Mouse (Mus musculus) frontal cortex, postnatal 14 days (tissue): Measurements from ENCODE around the gene Pik3cd.

ENCODE experiments used
- DNase-seq, 2 experiments: peaks; one replicate each; pipeline ENCODE4 v3.0.0; 2022; ENCODE audit warnings: low spot score in 2 of 2

The Pik3cd gene

DNA sequence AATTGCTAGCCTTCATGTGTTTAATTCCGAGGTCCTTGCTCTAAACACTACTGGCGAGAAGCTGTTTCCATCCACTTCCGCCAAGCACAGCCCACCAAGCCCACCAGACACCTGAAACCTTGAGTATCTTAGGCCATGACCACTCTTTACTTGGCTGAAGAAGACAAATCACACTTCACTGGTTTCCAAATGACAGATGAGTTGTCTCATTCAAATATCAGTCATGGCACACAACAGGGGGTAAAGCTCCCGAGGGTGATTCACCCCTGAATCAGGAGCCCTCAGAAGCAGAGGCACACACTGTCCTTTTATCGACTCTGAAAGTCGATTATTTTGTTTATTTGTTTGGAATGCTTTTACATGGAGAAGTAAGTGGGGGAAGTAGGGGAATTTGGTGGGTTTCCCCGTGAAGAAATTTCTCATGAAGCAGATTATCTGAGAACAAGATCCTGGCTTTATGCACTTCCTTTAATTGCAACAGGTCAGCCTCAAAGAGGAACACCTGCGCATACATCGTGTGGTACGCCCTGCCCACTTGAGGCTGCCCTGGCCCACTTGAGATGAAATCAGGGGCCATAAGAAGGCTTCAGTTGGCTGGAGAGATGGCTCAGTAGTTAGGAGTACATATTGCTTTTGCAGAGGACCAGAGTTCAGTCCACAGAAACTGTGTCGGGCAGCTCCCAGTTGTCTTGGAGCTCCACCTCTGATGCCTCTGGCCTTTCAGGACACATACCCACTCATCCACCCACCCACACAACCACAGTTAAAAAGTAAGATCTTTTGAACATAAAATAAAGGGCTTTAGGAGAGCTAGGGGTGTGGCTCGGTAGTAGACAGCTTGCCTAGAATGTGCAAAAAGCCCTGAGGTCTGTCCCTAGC, 12.3 kb downstream of the Pik3cd start:
- no peak for DNase-seq

GRCm38 (mm10) chr4:149688861-149689260, 13.5 kb downstream of the Pik3cd start:
- DNase-seq, result no peak

- no peak for DNase-seq
Measured at GRCm38 (mm10) chr4:149684841-149685623, 17.3 kb downstream of the Pik3cd start.

- DNase-seq, result no peak
Measured at GRCm38 (mm10) chr4:149683875-149684274, 18.5 kb downstream of the Pik3cd start.

GRCm38 (mm10) chr4:149679056-149679770, 23.2 kb downstream of the Pik3cd start:
- DNase-seq, result no peak

DNA sequence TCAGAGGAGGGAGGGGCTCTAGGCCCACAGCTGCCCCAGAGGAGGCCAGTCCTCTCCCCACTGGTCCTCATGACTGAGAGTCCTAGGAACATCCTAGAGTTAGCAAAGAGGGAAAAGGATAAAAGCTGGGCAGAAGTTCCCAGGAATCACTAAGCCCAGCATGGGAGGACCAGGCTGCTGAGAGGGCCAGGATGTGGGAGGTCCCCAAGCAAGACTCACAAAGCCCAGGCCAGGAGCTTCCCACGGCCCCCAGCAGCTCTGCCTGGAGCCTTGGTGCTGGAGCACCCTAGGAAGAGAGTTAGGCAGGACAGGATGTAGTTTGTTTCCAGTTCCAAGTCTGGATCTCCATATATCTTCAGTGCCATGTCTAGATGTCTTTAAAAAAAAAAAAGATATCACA, 24.4 kb downstream of the Pik3cd start:
- DNase-seq, result no peak

GRCm38 (mm10) chr4:149675378-149676261, 26.8 kb downstream of the Pik3cd start:
- peak in 1 of 2 experiments; percentile 61 for DNase-seq

DNA sequence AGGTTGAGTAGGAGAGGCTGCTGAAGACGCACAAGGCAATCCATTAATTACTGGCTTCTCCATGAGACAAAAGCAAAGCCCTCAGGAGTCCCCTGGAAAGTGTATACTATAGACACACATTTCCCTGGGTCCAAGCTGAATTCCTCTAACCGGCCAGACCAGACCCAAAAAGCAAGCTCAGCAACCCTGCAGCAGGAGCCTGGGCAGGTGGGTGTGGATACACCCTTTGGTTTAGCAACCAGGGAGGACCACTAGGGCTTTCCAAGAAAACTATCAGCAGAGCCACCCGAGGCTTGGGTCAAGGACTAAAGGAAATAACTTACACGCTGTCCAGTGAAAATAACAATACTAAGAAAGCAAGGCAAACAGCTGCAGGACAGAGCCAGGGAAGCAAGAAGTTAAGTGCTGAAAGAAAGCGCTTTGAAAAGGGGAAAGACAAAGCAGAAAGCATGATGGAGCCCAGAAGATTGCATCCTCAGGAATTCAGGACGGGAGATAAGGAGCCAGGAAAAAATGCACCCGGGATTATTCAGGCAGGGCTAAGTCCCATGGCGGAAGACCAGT, 27.5 kb downstream of the Pik3cd start:
- no peak for DNase-seq

- DNase-seq, result no peak
Measured at GRCm38 (mm10) chr4:149672747-149673146, 29.6 kb downstream of the Pik3cd start.

DNA sequence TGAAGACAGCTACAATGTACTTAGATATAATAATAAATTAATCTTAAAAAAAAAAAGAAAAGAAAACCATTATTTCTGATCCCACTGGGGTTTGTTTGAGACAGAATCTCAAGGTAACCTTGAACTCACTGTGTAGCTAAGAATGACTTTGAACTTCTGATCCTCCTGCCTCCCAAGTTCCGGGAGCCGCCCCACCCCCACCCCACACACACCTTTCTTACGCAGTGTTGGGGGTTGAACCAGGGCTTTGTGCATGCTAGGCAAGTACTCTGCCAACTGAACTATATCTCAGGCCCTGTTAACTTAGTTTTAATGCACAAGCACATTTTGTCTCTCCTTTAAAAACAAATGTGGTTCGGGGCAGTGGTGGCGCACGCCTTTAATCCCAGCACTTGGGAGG, 31.2 kb downstream of the Pik3cd start:
- no peak for DNase-seq

- DNase-seq, result no peak
Measured at GRCm38 (mm10) chr4:149665692-149666090, 36.7 kb downstream of the Pik3cd start.

GRCm38 (mm10) chr4:149665016-149665691, 37.2 kb downstream of the Pik3cd start:
- no peak for DNase-seq

DNA sequence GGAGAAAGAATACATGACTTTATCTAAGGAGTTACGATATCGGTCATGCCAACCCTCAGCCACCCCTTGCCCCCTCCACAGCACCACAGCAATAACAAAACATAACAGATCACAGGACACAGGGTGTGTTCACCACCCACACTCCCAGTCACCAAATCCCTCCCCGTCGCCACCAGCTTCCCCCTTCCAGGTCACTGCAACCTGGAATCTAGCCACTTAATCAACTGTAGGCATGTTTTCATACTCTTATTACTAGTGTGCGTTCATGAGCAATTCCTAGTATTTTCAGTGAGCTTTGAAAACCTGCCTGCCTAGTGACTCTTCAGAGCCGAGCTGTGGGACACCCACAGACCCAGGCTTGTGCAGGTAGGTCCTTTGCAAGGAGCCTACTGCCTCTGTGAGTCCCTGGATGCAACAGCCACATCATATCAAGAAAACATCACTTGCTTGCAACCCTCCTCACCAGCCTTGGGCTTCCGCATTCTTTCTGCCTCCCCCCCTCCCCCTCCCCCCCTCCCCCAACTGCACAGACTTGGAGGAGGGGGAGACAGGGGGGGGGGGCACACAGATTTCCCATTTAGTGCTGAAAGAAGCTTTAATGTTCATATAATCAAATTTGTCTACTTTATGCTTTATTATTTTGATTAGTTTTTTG, 38.4 kb downstream of the Pik3cd start:
- DNase-seq, result no peak

DNA sequence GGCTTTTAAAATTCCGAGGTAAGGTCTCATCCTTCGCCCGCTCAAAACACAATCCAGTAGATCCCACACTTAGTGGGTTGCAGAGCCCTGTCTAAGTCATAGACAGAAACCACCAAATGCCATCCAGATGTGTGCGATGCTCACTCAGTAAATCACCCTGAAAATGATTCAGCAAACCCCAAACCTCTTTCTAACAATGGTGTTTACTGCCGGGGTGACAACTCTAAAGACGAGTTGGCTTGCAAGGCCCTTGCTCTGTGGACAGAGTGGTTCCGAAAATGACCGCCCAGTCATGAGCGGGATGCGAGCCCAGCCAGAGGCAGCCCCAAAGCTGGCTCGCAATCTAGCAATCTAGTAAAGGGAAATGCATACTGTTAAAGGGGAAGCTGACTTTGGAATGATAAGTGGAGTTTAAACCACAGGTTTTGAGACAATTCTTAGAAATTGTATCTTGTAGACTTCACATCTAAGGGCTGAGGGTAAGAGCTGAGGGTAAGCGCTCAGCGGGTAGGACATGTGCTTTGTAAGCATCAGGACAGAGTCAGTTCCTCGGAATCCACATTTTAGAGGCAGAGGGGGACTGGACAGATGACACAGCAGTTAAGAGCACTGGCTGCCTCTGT, 40.3 kb downstream of the Pik3cd start:
- DNase-seq, result no peak

DNA sequence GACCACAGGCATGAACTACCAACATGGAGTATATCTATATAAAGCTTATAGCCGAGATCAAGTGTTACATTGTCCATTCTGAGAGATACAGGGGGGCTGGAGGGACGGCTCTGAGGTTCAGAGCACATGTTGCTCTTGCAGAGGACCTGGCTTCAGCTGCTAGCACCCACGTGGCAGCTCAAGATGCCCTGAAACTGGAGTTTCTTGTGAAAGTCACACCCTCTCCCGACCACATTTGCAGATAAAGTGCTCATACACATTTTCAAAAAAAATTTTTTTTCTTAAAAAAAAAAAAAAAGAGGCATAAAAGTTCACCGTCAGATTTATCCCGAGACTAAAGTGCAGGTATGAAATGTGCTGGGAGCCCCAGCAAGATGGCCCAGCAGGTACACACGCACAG, 41.8 kb downstream of the Pik3cd start:
- DNase-seq, result no peak

- no peak for DNase-seq
Measured at GRCm38 (mm10) chr4:149659495-149660116, 42.8 kb downstream of the Pik3cd start.

- no peak for DNase-seq
Measured at GRCm38 (mm10) chr4:149657858-149658416, 44.4 kb downstream of the Pik3cd start.

DNA sequence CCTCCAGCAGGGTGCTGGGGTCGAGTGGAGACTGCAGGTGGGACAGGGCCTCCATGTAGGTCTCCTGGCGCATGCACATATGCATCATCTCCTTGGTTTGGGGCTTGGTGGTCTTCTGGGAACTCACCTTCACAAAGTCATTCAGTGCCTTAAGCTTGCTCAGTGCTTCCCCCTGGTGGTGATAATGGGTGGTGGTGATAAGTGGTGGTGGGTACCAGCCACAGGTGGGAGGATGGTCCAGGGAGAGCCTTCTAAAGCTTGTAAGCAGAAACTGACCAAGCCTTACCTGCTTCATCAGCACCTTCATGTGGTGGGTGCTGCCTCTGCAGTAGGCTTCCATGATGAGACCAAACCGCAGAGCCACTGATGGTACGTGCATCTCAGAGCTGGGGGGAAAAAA, 48.1 kb downstream of the Pik3cd start:
- DNase-seq, result no peak
